ENCODE assay signal across 8 mouse cellular contexts in genomic region chr17:27881518-27881917, GRCm38 (mm10). TPM values are rescaled to one million over a fixed set of nuclear protein-coding genes. Genes with fewer than 3 reads are reported as not detected.
DNase-seq lines count a peak whose midpoint lies in the region; ATAC-seq and TF ChIP-seq lines count a peak whose summit lies in the region.

No protein-coding gene starts in this region.

- ATAC-seq in megakaryocyte, adult 5-6 weeks (ENCODE audit: poor library complexity, severe bottlenecking) = no peak
- ATAC-seq in inflammation-experienced regulatory T-cells, adult 6 months = no peak

- DNase-seq in cerebellum, postnatal 14 days = peak; percentile 37 to 60
- no peak for DNase-seq in cerebellum, adult 11-12 months
- no peak for DNase-seq in lung, adult 2 months
- DNase-seq in lung, adult 18-20 months = no peak
- peak; percentile 27 for DNase-seq in fibroblast of lung, adult 2 months (ENCODE audit: low read depth)
- peak; percentile 50 for DNase-seq in retina, embryonic 14.5 days (ENCODE audit: low spot score)

- TF ChIP-seq CTCF in lung, adult 2 months (IDR thresholded peaks at IDR 0.05; ENCODE audit: insufficient read depth, low read length) = peak; percentile 46; the same call in 1 of the 2 replicates

- 56% methylated on average over 11 of the region's 11 CpGs for WGBS in lung, adult 2 months

- no peaks in the 10 kb centered on the region for H3K4me1 ChIP-seq in lung, adult 2 months (ENCODE audit: control insufficient read depth, insufficient read depth, low read length)

- no peak for TF ChIP-seq POLR2A in lung, adult 2 months (IDR thresholded peaks at IDR 0.05; ENCODE audit: borderline replicate concordance, extremely low read depth, low read depth, low read length)

- H3K4me3 ChIP-seq in lung, adult 2 months (replicated peaks; ENCODE audit: extremely low read depth, low read depth, low read length) = no peak overlapping the region

RNA-seq across cellular contexts. Expression of gene Uhrf1bp1, which starts 25.3 kb away (rescaled TPM):
- polyA plus RNA-seq in lung, adult 2 months (2012; rRNA removed) = 8.4 and 8.5 TPM in 2 replicates
- 2.6 and 3.5 TPM in 2 replicates for total RNA-seq in megakaryocyte, adult 5-6 weeks (2015)
- 3.0 and 3.1 TPM in 2 replicates for total RNA-seq in megakaryocyte, adult 5-6 weeks (2017)
- polyA plus RNA-seq in inflammation-experienced regulatory T-cells, adult 6 months (2017; shearing (Covaris generic)) = 1 to 10 TPM in 1 of 3 experiments, under 1 TPM in 2; 0.77 to 1.2 (median 0.86) TPM

RNA-seq across cellular contexts. Expression of gene Anks1, which starts 27.6 kb away (rescaled TPM):
- 89.4 and 97.9 TPM in 2 replicates for polyA plus RNA-seq in lung, adult 2 months (2012; rRNA removed)
- 17.9 and 25.9 TPM in 2 replicates for total RNA-seq in megakaryocyte, adult 5-6 weeks (2015)
- 22.6 and 23.6 TPM in 2 replicates for total RNA-seq in megakaryocyte, adult 5-6 weeks (2017)
- 1 to 10 TPM; 1.9 to 5.0 (median 3.8) TPM for polyA plus RNA-seq in inflammation-experienced regulatory T-cells, adult 6 months (2017; shearing (Covaris generic))

RNA-seq across cellular contexts. Expression of gene Taf11, which starts 28.1 kb away (rescaled TPM):
- 8.3 and 11.5 TPM in 2 replicates for polyA plus RNA-seq in lung, adult 2 months (2012; rRNA removed)
- total RNA-seq in megakaryocyte, adult 5-6 weeks (2015) = 39.6 and 44.1 TPM in 2 replicates
- total RNA-seq in megakaryocyte, adult 5-6 weeks (2017) = 18.2 and 23.3 TPM in 2 replicates
- polyA plus RNA-seq in inflammation-experienced regulatory T-cells, adult 6 months (2017; shearing (Covaris generic)) = 10 to 100 TPM; 39.7 to 54.3 (median 42.1) TPM

RNA-seq across cellular contexts. Expression of gene Snrpc, which starts 43.6 kb away (rescaled TPM):
- 81.0 and 90.0 TPM in 2 replicates for polyA plus RNA-seq in lung, adult 2 months (2012; rRNA removed)
- 109 and 136 TPM in 2 replicates for total RNA-seq in megakaryocyte, adult 5-6 weeks (2015)
- 97.1 and 98.6 TPM in 2 replicates for total RNA-seq in megakaryocyte, adult 5-6 weeks (2017)
- 100 to 1,000 TPM in 1 of 3 experiments, 10 to 100 TPM in 2; 83.3 to 136 (median 92.9) TPM for polyA plus RNA-seq in inflammation-experienced regulatory T-cells, adult 6 months (2017; shearing (Covaris generic))

Comparison
In these comparisons a context has a peak if more than half of its experiments do, and no peak if none do; other contexts are left out.
1. DNase-seq: peak in cerebellum, postnatal 14 days (2 of 2), fibroblast of lung, adult 2 months (single experiment) and retina, embryonic 14.5 days (single experiment); none in cerebellum, adult 11-12 months (single experiment), lung, adult 2 months (single experiment) and lung, adult 18-20 months (0 of 2).
2. RNA of gene Anks1, which starts 27.6 kb away (polyA plus RNA-seq): 89.4 to 97.9 TPM in lung, adult 2 months; 1.9 to 5.0 TPM in inflammation-experienced regulatory T-cells, adult 6 months; every median in the first group is over 10 times any median in the second.